Mouse (Mus musculus) forebrain, embryonic 11.5 days (tissue): ENCODE measurements at regions not wholly inside any gene's neighbourhood (a gene's known extent, or its start where the extent isn't known, plus 50 kb on each side); places are given as distances from the start of the nearest gene placed in this dataset.
A peak's percentile ranks its signal among the peaks of the same experiment; 100 is the strongest.

Source experiments
- ATAC-seq: fragments of 200-750 bp; cut with Nextera tagmentation; replicated peaks from 2 replicates; pipeline ENCODE4 v1.8.0; 2017; ENCODE audit warnings: moderate TSS enrichment; ENCODE audit not compliant: low FRiP score
- DNase-seq: peaks from one replicate; pipeline ENCODE4 v3.0.0-alpha.2; 2017; ENCODE audit warnings: low spot score
- H3K27ac ChIP-seq: fragments of 300-500 bp; sonication (generic); 2 replicates; pipeline ENCODE4 v1.5.1; 2014; ENCODE audit warnings: low read depth, low read length
- H3K27me3 ChIP-seq: fragments of 300-500 bp; sonication (generic); 2 replicates; pipeline ENCODE4 v1.6.1; 2014; ENCODE audit warnings: mild to moderate bottlenecking, low read length, mixed read lengths; ENCODE audit not compliant: control insufficient read depth, insufficient read depth
- H3K36me3 ChIP-seq: fragments of 300-500 bp; sonication (generic); 2 replicates; pipeline ENCODE4 v1.6.1; 2014; ENCODE audit warnings: mild to moderate bottlenecking, low read length, moderate library complexity, mixed read lengths; ENCODE audit not compliant: control insufficient read depth, insufficient read depth
- H3K4me1 ChIP-seq: fragments of 300-500 bp; sonication (generic); replicated peaks from 2 replicates; pipeline ENCODE4 v1.6.1; 2014; ENCODE audit warnings: low read length, mixed read lengths; ENCODE audit not compliant: control insufficient read depth, insufficient read depth
- H3K4me2 ChIP-seq: fragments of 300-500 bp; sonication (generic); 2 replicates; pipeline ENCODE4 v1.6.1; 2014; ENCODE audit warnings: low read depth, mild to moderate bottlenecking, low read length, moderate library complexity, mixed read lengths; ENCODE audit not compliant: severe bottlenecking
- H3K4me3 ChIP-seq: fragments of 300-500 bp; sonication (generic); 2 replicates; pipeline ENCODE4 v1.5.1; 2014; ENCODE audit warnings: low read depth, low read length
- H3K9ac ChIP-seq: fragments of 300-500 bp; sonication (generic); 2 replicates; pipeline ENCODE4 v1.6.1; 2014; ENCODE audit warnings: low read length
- H3K9me3 ChIP-seq: fragments of 300-500 bp; sonication (generic); 2 replicates; pipeline ENCODE4 v1.6.1; 2016; ENCODE audit warnings: low read length, mixed read lengths; ENCODE audit not compliant: control insufficient read depth
- WGBS: fragments of 180-500 bp; shearing (Covaris S2); extraction: QIAGEN DNeasy Blood & Tissue Kit; methylation state at CpG from one replicate; pipeline ENCODE4 v1.1.7; 2014; 5-methylcytosine and 5-hydroxymethylcytosine counted together

DNA sequence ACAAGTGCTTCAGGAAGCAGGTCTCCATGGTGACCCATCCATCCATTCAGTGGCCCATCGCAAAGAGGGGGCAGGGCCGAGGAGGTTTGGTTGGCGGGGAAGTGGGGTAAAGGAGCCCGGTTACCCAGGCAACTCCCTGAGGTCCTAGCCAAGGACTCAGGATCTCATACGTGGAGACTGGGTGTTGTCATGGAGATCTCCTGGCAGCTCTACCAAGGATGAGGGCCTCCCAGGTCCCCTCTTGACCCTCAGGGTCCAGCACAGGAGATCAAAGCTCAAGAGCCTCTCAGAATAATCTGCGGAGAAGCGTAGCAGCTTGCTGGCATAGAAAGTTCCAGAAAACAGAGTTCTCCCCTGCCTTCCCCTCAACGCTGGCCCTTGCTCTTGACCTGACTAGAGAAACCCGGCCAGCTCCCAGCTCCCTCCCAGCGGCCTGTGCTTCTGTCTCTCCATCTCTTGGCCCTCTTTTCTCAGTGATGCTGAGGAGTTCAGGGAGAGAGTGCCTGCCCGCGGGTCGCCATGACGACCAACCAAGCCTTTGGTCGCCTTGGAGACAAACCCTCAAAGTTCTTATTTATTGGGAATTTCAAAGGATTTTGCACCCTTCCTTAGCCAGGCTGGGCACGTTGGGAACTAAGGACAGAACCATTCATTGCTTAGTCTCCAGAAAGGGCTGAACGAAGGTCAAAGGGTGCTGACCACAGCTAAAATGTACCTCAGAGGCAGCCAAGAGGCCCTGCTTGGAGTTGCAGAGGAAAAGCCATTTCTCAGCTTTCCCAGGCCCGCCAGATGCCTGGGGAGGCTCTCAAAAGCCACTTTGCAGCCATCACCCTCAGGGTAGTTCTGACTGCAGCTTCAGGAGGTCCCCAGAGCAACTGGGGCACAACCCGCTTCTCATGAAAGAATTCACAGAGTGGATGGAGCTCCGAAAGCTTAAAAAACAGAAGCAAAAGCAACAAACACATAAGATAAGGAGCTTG, 60.0 kb downstream of the Ubiad1 start:
- H3K9ac ChIP-seq = no peak overlapping the region
- H3K27ac ChIP-seq = peak overlapping the region; percentile 68
- ATAC-seq = peak; percentile 93
- 14% methylated on average over 20 of the region's 20 CpGs for WGBS
- DNase-seq = peak; percentile 86
- no peaks in the 10 kb centered on the region for H3K27me3 ChIP-seq
- H3K36me3 ChIP-seq = no peaks in the 10 kb centered on the region
- no peaks in the 10 kb centered on the region for H3K9me3 ChIP-seq
- H3K4me2 ChIP-seq = peak overlapping the region; percentile 33
- no peak overlapping the region for H3K4me3 ChIP-seq
- H3K4me1 ChIP-seq = peaks cover 12% of the 10 kb centered on the region

DNA sequence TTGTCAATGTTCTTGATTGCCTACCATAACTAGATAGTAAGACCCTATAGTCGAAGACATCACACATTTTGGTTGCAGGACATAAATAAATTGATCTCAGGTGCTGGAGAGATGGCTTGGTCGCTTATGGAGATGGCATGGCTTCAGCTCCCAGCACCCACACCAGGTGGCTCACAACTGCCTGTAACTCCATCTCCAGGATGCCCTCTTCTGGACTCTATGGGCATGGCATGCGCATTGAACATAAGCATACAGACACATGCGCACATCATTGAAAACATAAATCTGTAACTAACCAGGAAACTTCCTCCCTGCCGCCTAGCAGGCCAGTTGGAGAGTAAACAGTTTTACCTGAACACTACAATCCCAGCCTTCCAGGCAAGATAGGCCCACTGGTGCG, 64.0 kb downstream of the Ubiad1 start:
- no peak overlapping the region for H3K4me2 ChIP-seq
- DNase-seq (no peak), ATAC-seq (no peak)
- H3K27me3 ChIP-seq = no peaks in the 10 kb centered on the region
- H3K4me3 ChIP-seq = no peak overlapping the region
- 92% methylated on average over 6 of the region's 6 CpGs for WGBS
- H3K4me1 ChIP-seq = peaks cover 18% of the 10 kb centered on the region
- H3K27ac ChIP-seq = no peak overlapping the region
- H3K9ac ChIP-seq = no peak overlapping the region
- H3K36me3 ChIP-seq = no peaks in the 10 kb centered on the region
- H3K9me3 ChIP-seq = no peaks in the 10 kb centered on the region

DNA sequence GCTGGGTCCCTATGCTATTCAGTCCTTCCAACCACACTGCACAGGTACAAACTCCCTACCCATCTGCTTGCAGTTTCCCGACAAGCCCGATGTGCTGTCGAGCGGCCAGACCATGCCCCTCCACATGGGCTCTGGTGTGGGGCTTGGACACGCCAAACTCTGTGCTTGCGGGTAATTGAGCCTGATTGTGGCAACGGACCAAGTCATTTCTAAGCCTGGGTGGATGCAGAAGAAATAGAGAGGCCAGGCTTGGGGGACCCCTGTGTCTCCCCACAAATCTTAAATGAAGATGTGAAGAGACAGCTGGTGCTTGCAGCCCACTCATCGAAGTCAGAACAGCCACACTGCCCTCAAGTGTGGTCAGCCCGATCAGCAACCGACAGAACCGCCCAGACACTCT, 66.1 kb downstream of the Ubiad1 start:
- ATAC-seq = no peak
- Histone ChIP-seq H3K9me3 (no peaks in the 10 kb centered on the region), H3K4me1 (peaks cover 9% of the 10 kb centered on the region), H3K27me3 (no peaks in the 10 kb centered on the region), H3K4me2 (no peak overlapping the region), H3K9ac (no peak overlapping the region), H3K27ac (no peak overlapping the region), H3K36me3 (no peaks in the 10 kb centered on the region), H3K4me3 (no peak overlapping the region)
- DNase-seq = no peak
- 84% methylated on average over 11 of the region's 11 CpGs for WGBS

DNA sequence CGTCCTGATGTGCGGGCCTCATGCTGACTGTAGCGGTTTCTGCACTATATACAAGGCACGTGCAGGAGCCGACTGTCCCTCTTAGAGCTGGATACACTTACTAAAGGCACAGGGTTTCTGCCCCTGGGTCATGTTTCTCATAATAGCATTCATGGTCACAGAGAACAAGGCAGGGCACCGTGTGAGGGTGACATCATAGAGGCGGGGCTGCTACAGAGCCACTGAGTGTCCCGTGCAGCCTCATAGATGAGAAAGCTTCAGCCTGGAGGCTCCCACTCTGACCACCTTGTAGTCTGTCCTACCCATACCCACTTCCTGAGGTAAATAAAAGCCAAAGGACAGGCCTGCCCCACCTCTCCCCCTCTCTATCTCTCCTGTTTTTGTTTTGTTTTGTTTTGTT, 67.2 kb downstream of the Ubiad1 start:
- Histone ChIP-seq H3K4me1 (peaks cover 7% of the 10 kb centered on the region), H3K4me3 (no peak overlapping the region), H3K27ac (no peak overlapping the region), H3K9ac (no peak overlapping the region; the same call in 1 of the 2 replicates), H3K9me3 (no peaks in the 10 kb centered on the region), H3K36me3 (no peaks in the 10 kb centered on the region), H3K4me2 (no peak overlapping the region), H3K27me3 (no peaks in the 10 kb centered on the region)
- DNase-seq (no peak), ATAC-seq (peak; percentile 51)
- WGBS = 44% methylated on average over 8 of the region's 8 CpGs

DNA sequence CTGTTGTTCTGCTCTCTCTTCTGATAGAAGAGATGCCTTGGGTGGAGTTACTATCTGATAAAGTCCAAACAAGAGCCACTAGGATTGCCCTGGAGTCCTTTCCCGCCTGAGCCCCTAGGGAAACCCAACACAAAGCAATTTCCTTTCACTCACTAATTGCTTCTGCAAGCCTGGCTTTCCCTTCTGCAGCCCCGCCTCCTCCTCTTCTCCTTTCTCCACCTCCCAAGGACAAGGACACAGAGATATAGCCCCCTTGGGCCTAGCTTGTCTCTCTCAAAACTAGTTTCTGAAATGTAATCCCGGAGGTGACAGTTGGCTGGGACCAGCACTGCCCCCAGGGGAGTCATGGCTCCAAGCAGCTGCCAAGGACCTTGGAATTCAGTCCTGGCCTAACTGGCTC, 68.1 kb downstream of the Ubiad1 start:
- WGBS = 24% methylated on average over 3 of the region's 3 CpGs
- H3K27ac ChIP-seq = no peak overlapping the region
- ATAC-seq (peak; percentile 37), DNase-seq (no peak)
- no peaks in the 10 kb centered on the region for H3K27me3 ChIP-seq
- peaks cover 7% of the 10 kb centered on the region for H3K4me1 ChIP-seq
- H3K36me3 ChIP-seq = no peaks in the 10 kb centered on the region
- H3K4me2 ChIP-seq = no peak overlapping the region
- H3K4me3 ChIP-seq = no peak overlapping the region
- no peaks in the 10 kb centered on the region for H3K9me3 ChIP-seq
- no peak overlapping the region for H3K9ac ChIP-seq

DNA sequence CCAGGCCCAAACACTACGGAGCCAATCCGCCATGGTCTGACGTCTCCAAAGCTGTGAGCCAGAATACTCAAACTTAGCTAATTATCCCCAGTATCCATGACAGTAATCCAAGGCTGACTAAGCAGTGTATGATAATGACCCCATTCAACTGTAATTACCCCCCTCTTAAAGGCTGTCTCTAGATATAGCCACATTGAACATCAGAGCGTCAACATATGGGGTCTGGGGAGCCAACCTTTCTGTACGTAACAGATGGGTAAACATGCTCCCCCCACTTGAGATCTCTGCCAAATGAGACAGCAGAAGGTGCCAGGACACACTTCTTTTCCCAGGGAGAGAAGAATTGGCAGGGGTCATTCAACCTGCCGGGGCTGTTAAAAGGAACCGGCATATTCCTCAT, 73.1 kb downstream of the Ubiad1 start:
- no peak for ATAC-seq
- Histone ChIP-seq H3K9ac (no peak overlapping the region), H3K36me3 (no peaks in the 10 kb centered on the region), H3K27me3 (no peaks in the 10 kb centered on the region), H3K9me3 (no peaks in the 10 kb centered on the region), H3K4me1 (peaks cover 2% of the 10 kb centered on the region; the same call in 1 of the 2 replicates), H3K27ac (no peak overlapping the region), H3K4me3 (no peak overlapping the region), H3K4me2 (no peak overlapping the region)
- 82% methylated on average over 7 of the region's 7 CpGs for WGBS
- DNase-seq = no peak

DNA sequence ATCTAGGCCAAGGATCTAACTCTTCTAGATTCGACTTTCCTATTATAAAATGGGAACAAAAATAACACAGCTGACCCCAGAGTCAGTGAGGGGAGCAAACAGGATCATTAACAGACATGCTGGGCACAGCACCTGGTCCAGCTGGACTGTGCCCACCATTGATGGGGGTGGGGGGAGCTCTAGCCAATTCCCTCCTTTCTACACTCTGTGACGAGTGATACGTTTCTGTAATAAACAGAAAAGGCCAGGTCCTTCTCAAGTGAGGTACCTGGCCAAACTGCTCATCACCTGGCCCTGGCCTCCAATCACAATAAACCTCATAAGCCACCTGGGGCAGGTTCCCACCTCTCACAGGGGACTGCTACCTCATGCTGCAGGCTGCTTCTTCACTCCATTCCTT, 76.9 kb downstream of the Ubiad1 start:
- no peak overlapping the region for H3K9ac ChIP-seq
- ATAC-seq (no peak), DNase-seq (no peak)
- H3K4me3 ChIP-seq = no peak overlapping the region
- H3K27ac ChIP-seq = no peak overlapping the region
- no peak overlapping the region for H3K4me2 ChIP-seq
- no peaks in the 10 kb centered on the region for H3K36me3 ChIP-seq
- no peaks in the 10 kb centered on the region for H3K4me1 ChIP-seq
- H3K27me3 ChIP-seq = no peaks in the 10 kb centered on the region
- 85% methylated on average over 3 of the region's 3 CpGs for WGBS
- no peaks in the 10 kb centered on the region for H3K9me3 ChIP-seq

DNA sequence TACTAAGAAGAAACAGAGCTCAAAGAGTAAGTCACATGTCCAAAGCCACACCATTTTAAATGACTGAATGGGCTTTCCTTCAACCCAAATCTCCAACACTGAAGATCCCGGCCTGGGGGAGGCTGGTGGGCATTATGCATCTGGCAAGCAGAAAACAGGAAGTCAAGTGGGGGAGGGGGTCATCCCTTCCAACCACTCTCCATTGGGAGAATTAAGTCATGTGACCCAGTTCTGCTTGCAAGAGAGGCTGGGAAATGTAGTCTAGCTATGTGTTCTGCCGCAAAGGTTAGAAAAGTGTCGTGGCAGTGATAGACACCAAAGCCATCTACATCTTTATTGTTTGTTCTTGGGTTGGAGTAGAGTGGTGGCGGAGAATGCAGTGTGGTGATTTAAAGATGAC, 78.0 kb upstream of the Disp3 start:
- Histone ChIP-seq H3K4me1 (no peaks in the 10 kb centered on the region), H3K27me3 (no peaks in the 10 kb centered on the region), H3K9ac (no peak overlapping the region), H3K4me3 (no peak overlapping the region), H3K4me2 (no peak overlapping the region), H3K9me3 (no peaks in the 10 kb centered on the region), H3K27ac (no peak overlapping the region), H3K36me3 (no peaks in the 10 kb centered on the region)
- 56% methylated on average over 4 of the region's 4 CpGs for WGBS
- DNase-seq = no peak
- no peak for ATAC-seq
